10 mouse cellular contexts compared by ENCODE assay signal in the genomic region with DNA sequence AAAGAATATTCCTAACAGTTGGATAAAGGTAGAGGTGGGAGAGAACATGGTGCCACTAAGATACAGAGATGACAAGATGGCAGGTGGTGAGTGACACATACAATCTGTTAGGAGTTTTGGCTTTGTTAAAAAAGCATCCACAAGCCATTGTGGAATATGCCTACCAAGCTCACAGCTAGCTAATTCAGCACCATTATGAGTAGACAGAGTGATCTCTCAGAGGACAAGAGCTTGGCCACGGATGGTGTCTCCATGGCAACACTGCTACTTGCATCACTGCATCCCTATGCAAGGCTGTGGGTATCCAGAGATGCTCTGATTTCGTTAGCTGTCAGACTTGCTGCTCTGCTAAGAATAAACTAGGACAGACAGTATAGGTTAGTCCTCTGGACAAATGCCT.
DNase-seq lines count a peak whose midpoint lies in the region; ATAC-seq lines count a peak whose summit lies in the region.
"Had no signal": no experiment of that assay in that cellular context is flagged by ENCODE, and none has a peak within 500 bp of the region (broad histone marks: within the 10 kb centered on the region; RNA-seq: fewer than 3 reads in every experiment).

No protein-coding gene starts in this region.

- H3K4me2 ChIP-seq in heart, embryonic 13.5 days: no peak overlapping the region
- H3K4me2 ChIP-seq in hindbrain, embryonic 15.5 days: no peak overlapping the region
- 0 out of 2 replicates have a peak overlapping the region, but pooled peaks have one; percentile 6 for H3K4me2 ChIP-seq in midbrain, embryonic 16.5 days (ENCODE audit: low read length)
- H3K4me2 ChIP-seq: limb, embryonic 15.5 days had no signal

- DNase-seq in heart, postnatal 10 days: no peak
- peak; percentile 61 for DNase-seq in brain, embryonic 18.5 days (ENCODE audit: low read depth, low spot score)
- DNase-seq in thymus, postnatal 14 days: no peak
- DNase-seq in Muller cell, postnatal 12 days (ENCODE audit: inconsistent ontology term): no peak

- no peaks in the 10 kb centered on the region for H3K27me3 ChIP-seq in heart, embryonic 13.5 days (replicated peaks)
- H3K27me3 ChIP-seq in hindbrain, embryonic 15.5 days: no peaks in the 10 kb centered on the region
- no peaks in the 10 kb centered on the region for H3K27me3 ChIP-seq in midbrain, embryonic 16.5 days (ENCODE audit: control insufficient read depth, insufficient read depth, low read depth, low read length)
- H3K27me3 ChIP-seq: limb, embryonic 15.5 days had no signal

- no peak overlapping the region for H3K9ac ChIP-seq in heart, embryonic 13.5 days
- H3K9ac ChIP-seq in hindbrain, embryonic 15.5 days: no peak overlapping the region
- H3K9ac ChIP-seq in midbrain, embryonic 16.5 days (ENCODE audit: low read depth, low read length): no peak overlapping the region
- H3K9ac ChIP-seq: limb, embryonic 15.5 days had no signal

- intact Hi-C loops in heart, postnatal 10 days (cut with DNase I): no loop called here

- ATAC-seq in heart, embryonic 13.5 days (ENCODE audit: extremely low read depth, insufficient number of reproducible peaks, low FRiP score, low TSS enrichment): no peak
- ATAC-seq in hindbrain, embryonic 15.5 days (ENCODE audit: low FRiP score, low read depth): peak; percentile 90
- peak; percentile 85 for ATAC-seq in midbrain, embryonic 16.5 days
- no peak for ATAC-seq in megakaryocyte, adult 5-6 weeks (ENCODE audit: poor library complexity, severe bottlenecking)

- 77% methylated on average over 2 of the region's 2 CpGs for WGBS in heart, embryonic 13.5 days
- WGBS in hindbrain, embryonic 15.5 days: 8% methylated on average over 2 of the region's 2 CpGs
- WGBS in midbrain, embryonic 16.5 days: 14% methylated on average over 2 of the region's 2 CpGs

- H3K27ac ChIP-seq in heart, embryonic 13.5 days (replicated peaks): peak overlapping the region; percentile 50; the same call in 1 of the 2 replicates
- peak overlapping the region; percentile 69 for H3K27ac ChIP-seq in hindbrain, embryonic 15.5 days (replicated peaks)
- peak overlapping the region; percentile 77 for H3K27ac ChIP-seq in midbrain, embryonic 16.5 days (ENCODE audit: low read length)

- peaks cover 76% of the 10 kb centered on the region for H3K4me1 ChIP-seq in heart, embryonic 13.5 days
- H3K4me1 ChIP-seq in hindbrain, embryonic 15.5 days (replicated peaks): peaks cover 63% of the 10 kb centered on the region
- H3K4me1 ChIP-seq in midbrain, embryonic 16.5 days (ENCODE audit: control insufficient read depth, insufficient read depth, low read length): peaks cover 30% of the 10 kb centered on the region

- H3K9me3 ChIP-seq in heart, embryonic 13.5 days: no peaks in the 10 kb centered on the region
- H3K9me3 ChIP-seq in hindbrain, embryonic 15.5 days: no peaks in the 10 kb centered on the region
- no peaks in the 10 kb centered on the region for H3K9me3 ChIP-seq in midbrain, embryonic 16.5 days (replicated peaks; ENCODE audit: control insufficient read depth, low read length, poor library complexity, severe bottlenecking)
- H3K9me3 ChIP-seq: limb, embryonic 15.5 days; megakaryocyte, embryonic 14.5 days had no signal

- H3K36me3 ChIP-seq in heart, embryonic 13.5 days: no peaks in the 10 kb centered on the region
- H3K36me3 ChIP-seq in hindbrain, embryonic 15.5 days: no peaks in the 10 kb centered on the region
- no peaks in the 10 kb centered on the region for H3K36me3 ChIP-seq in midbrain, embryonic 16.5 days (ENCODE audit: control insufficient read depth, insufficient read depth, low read length)
- H3K36me3 ChIP-seq: limb, embryonic 15.5 days had no signal

- H3K4me3 ChIP-seq in heart, embryonic 13.5 days: no peak overlapping the region
- no peak overlapping the region for H3K4me3 ChIP-seq in hindbrain, embryonic 15.5 days
- no peak overlapping the region for H3K4me3 ChIP-seq in midbrain, embryonic 16.5 days (ENCODE audit: low read depth, low read length)
- H3K4me3 ChIP-seq: limb, embryonic 15.5 days; megakaryocyte, embryonic 14.5 days had no signal

Comparison
In these comparisons a context has a peak if more than half of its experiments do, and no peak if none do; other contexts are left out.
1. ATAC-seq: peak in hindbrain, embryonic 15.5 days (single experiment) and midbrain, embryonic 16.5 days (single experiment); none in heart, embryonic 13.5 days (single experiment) and megakaryocyte, adult 5-6 weeks (single experiment).
2. Peak in every context shown above with its lines, with median percentiles within 50 percentile points of each other: H3K27ac ChIP-seq.